Mouse (Mus musculus) liver, embryonic 14.5 days (tissue): ENCODE results near the gene Gsta1.

Source experiments
- CTCF ChIP-seq: IDR thresholded peaks from 2 replicates; pipeline ENCODE4 v1.5.1; 2016; ENCODE audit warnings: antibody characterized with exemption, low read depth, control low read depth
- EP300 ChIP-seq: IDR thresholded peaks from 2 replicates; pipeline ENCODE4 v1.6.1; 2016; ENCODE audit warnings: antibody characterized with exemption, low read depth

GRCm38 (mm10) chr9:78190651-78191634, 39.5 kb upstream of the Gsta1 start:
- TF ChIP-seq CTCF (no peak), EP300 (no peak)
